Mouse (Mus musculus) midbrain, embryonic 16.5 days (tissue): ENCODE data around the gene Cd52. TPM values are rescaled to one million over a fixed set of nuclear protein-coding genes. Genes with fewer than 3 reads are reported as not detected.

Experiments
- ATAC-seq: fragments of 200-750 bp; cut with Nextera tagmentation; 2 replicates; pipeline ENCODE4 v1.8.0; 2017; ENCODE audit warnings: moderate TSS enrichment
- H3K27ac ChIP-seq: fragments of 300-500 bp; sonication (generic); 2 replicates; pipeline ENCODE4 v1.5.1; 2014; ENCODE audit warnings: mild to moderate bottlenecking, low read length, mixed read lengths
- H3K27me3 ChIP-seq: fragments of 300-500 bp; sonication (generic); 2 replicates; pipeline ENCODE4 v1.6.1; 2014; ENCODE audit warnings: low read depth, low read length, mixed read lengths; ENCODE audit not compliant: control insufficient read depth, insufficient read depth
- H3K36me3 ChIP-seq: fragments of 300-500 bp; sonication (generic); 2 replicates; pipeline ENCODE4 v1.6.1; 2014; ENCODE audit warnings: mild to moderate bottlenecking, low read length, moderate library complexity, mixed read lengths; ENCODE audit not compliant: control insufficient read depth, insufficient read depth
- H3K4me1 ChIP-seq: fragments of 300-500 bp; sonication (generic); 2 replicates; pipeline ENCODE4 v1.6.1; 2014; ENCODE audit warnings: mild to moderate bottlenecking, low read length, mixed read lengths; ENCODE audit not compliant: control insufficient read depth, insufficient read depth
- H3K4me2 ChIP-seq: fragments of 300-500 bp; sonication (generic); 2 replicates; pipeline ENCODE4 v1.6.1; 2014; ENCODE audit warnings: mild to moderate bottlenecking, low read length, mixed read lengths
- H3K4me3 ChIP-seq: fragments of 300-500 bp; sonication (generic); 2 replicates; pipeline ENCODE4 v1.5.1; 2014; ENCODE audit warnings: low read depth, mild to moderate bottlenecking, low read length, moderate library complexity, mixed read lengths
- H3K9ac ChIP-seq: fragments of 300-500 bp; sonication (generic); 2 replicates; pipeline ENCODE4 v1.6.1; 2014; ENCODE audit warnings: low read depth, low read length, mixed read lengths
- H3K9me3 ChIP-seq: fragments of 300-500 bp; sonication (generic); replicated peaks from 2 replicates; pipeline ENCODE4 v1.6.1; 2014; ENCODE audit warnings: mild to moderate bottlenecking, low read length, mixed read lengths; ENCODE audit not compliant: control insufficient read depth, poor library complexity, severe bottlenecking
- WGBS: fragments of 180-500 bp; shearing (Covaris S2); extraction: QIAGEN DNeasy Blood & Tissue Kit; methylation state at CpG from one replicate; pipeline ENCODE4 v1.1.7; 2014; 5-methylcytosine and 5-hydroxymethylcytosine counted together
- polyA plus RNA-seq: library from polyadenylated mRNA; unstranded; fragments of >200 nt; fragmentation: Nextera tagmentation; extraction: Ambion mirVana; gene quantifications from 2 replicates; pipeline ENCODE4 v1.2.1, GENCODE M21; 2015

The Cd52 gene
- polyA plus RNA-seq, 1 experiment from 2014 or later, result 2.1 TPM

- H3K4me3 ChIP-seq, result no peak overlapping the region
- H3K27me3 ChIP-seq, result no peaks in the 10 kb centered on the region
- H3K9me3 ChIP-seq, result no peaks in the 10 kb centered on the region
- H3K9ac ChIP-seq, result no peak overlapping the region
- H3K27ac ChIP-seq, result no peak overlapping the region
- WGBS, result 42% methylated on average over 4 of the region's 4 CpGs
- 0 out of 2 replicates have a peak, but pooled peaks cover 4% of the 10 kb centered on the region for H3K4me1 ChIP-seq
- no peak for ATAC-seq
- no peak overlapping the region for H3K4me2 ChIP-seq
- H3K36me3 ChIP-seq, result no peaks in the 10 kb centered on the region
These were observed 26.7 kb upstream of the Cd52 start for GRCm38 (mm10) chr4:134121571-134121970.

GRCm38 (mm10) chr4:134120916-134121315 lies 26.0 kb upstream of the Cd52 start:
- Histone ChIP-seq H3K9me3 (no peaks in the 10 kb centered on the region), H3K4me2 (no peak overlapping the region), H3K36me3 (no peaks in the 10 kb centered on the region), H3K9ac (no peak overlapping the region), H3K27ac (no peak overlapping the region), H3K4me1 (0 out of 2 replicates have a peak, but pooled peaks cover 4% of the 10 kb centered on the region), H3K27me3 (no peaks in the 10 kb centered on the region), H3K4me3 (no peak overlapping the region)
- ATAC-seq, result no peak
- WGBS, result 92% methylated on average over 4 of the region's 4 CpGs

GRCm38 (mm10) chr4:134120192-134120805 lies 25.4 kb upstream of the Cd52 start:
- no peak overlapping the region for H3K4me2 ChIP-seq
- 0 out of 2 replicates have a peak, but pooled peaks cover 4% of the 10 kb centered on the region for H3K4me1 ChIP-seq
- no peak overlapping the region for H3K4me3 ChIP-seq
- H3K36me3 ChIP-seq, result no peaks in the 10 kb centered on the region
- no peak overlapping the region for H3K27ac ChIP-seq
- no peak for ATAC-seq
- no peak overlapping the region for H3K9ac ChIP-seq
- 83% methylated on average over 6 of the region's 6 CpGs for WGBS
- no peaks in the 10 kb centered on the region for H3K9me3 ChIP-seq
- no peaks in the 10 kb centered on the region for H3K27me3 ChIP-seq

- Histone ChIP-seq H3K4me2 (no peak overlapping the region), H3K4me1 (0 out of 2 replicates have a peak, but pooled peaks cover 4% of the 10 kb centered on the region), H3K4me3 (no peak overlapping the region), H3K9me3 (no peaks in the 10 kb centered on the region), H3K27ac (no peak overlapping the region), H3K9ac (no peak overlapping the region), H3K27me3 (no peaks in the 10 kb centered on the region), H3K36me3 (no peaks in the 10 kb centered on the region)
- ATAC-seq, result no peak
- WGBS, result 60% methylated on average over 9 of the region's 9 CpGs
These were observed 24.8 kb upstream of the Cd52 start for GRCm38 (mm10) chr4:134119644-134120043.

- no peak overlapping the region for H3K9ac ChIP-seq
- no peaks in the 10 kb centered on the region for H3K27me3 ChIP-seq
- no peak for ATAC-seq
- 0 out of 2 replicates have a peak, but pooled peaks cover 3% of the 10 kb centered on the region for H3K4me1 ChIP-seq
- H3K4me3 ChIP-seq, result no peak overlapping the region
- H3K36me3 ChIP-seq, result no peaks in the 10 kb centered on the region
- H3K9me3 ChIP-seq, result no peaks in the 10 kb centered on the region
- 86% methylated on average over 5 of the region's 5 CpGs for WGBS
- no peak overlapping the region for H3K27ac ChIP-seq
- no peak overlapping the region for H3K4me2 ChIP-seq
These were observed 24.2 kb upstream of the Cd52 start for GRCm38 (mm10) chr4:134119042-134119441.

- Histone ChIP-seq H3K9me3 (no peaks in the 10 kb centered on the region), H3K27ac (no peak overlapping the region), H3K9ac (no peak overlapping the region), H3K4me3 (no peak overlapping the region), H3K4me2 (no peak overlapping the region), H3K36me3 (no peaks in the 10 kb centered on the region), H3K27me3 (no peaks in the 10 kb centered on the region), H3K4me1 (no peaks in the 10 kb centered on the region)
- ATAC-seq, result no peak
- 71% methylated on average over 14 of the region's 14 CpGs for WGBS
These were observed 23.4 kb upstream of the Cd52 start for GRCm38 (mm10) chr4:134118126-134118800.

GRCm38 (mm10) chr4:134117012-134117411 lies 22.1 kb upstream of the Cd52 start:
- Histone ChIP-seq H3K36me3 (no peaks in the 10 kb centered on the region), H3K27me3 (no peaks in the 10 kb centered on the region), H3K9ac (no peak overlapping the region), H3K4me1 (no peaks in the 10 kb centered on the region), H3K4me3 (no peak overlapping the region), H3K27ac (no peak overlapping the region), H3K4me2 (no peak overlapping the region), H3K9me3 (no peaks in the 10 kb centered on the region)
- WGBS, result 87% methylated on average over 8 of the region's 8 CpGs
- no peak for ATAC-seq

GRCm38 (mm10) chr4:134116501-134116900 lies 21.6 kb upstream of the Cd52 start:
- H3K9ac ChIP-seq, result no peak overlapping the region
- H3K4me3 ChIP-seq, result no peak overlapping the region
- 95% methylated on average over 2 of the region's 2 CpGs for WGBS
- H3K4me1 ChIP-seq, result no peaks in the 10 kb centered on the region
- H3K27me3 ChIP-seq, result no peaks in the 10 kb centered on the region
- H3K9me3 ChIP-seq, result no peaks in the 10 kb centered on the region
- H3K36me3 ChIP-seq, result no peaks in the 10 kb centered on the region
- no peak overlapping the region for H3K27ac ChIP-seq
- no peak for ATAC-seq
- H3K4me2 ChIP-seq, result no peak overlapping the region
